Mouse (Mus musculus) WW6 (cell line): ENCODE measurements at regions not wholly inside any gene's neighbourhood (a gene's known extent, or its start where the extent isn't known, plus 50 kb on each side); places are given as distances from the start of the nearest gene placed in this dataset.

Source experiments
- DNase-seq: peaks from one replicate; pipeline ENCODE4 v3.0.0-alpha.2; 2013; ENCODE audit warnings: low read depth, low spot score

DNA sequence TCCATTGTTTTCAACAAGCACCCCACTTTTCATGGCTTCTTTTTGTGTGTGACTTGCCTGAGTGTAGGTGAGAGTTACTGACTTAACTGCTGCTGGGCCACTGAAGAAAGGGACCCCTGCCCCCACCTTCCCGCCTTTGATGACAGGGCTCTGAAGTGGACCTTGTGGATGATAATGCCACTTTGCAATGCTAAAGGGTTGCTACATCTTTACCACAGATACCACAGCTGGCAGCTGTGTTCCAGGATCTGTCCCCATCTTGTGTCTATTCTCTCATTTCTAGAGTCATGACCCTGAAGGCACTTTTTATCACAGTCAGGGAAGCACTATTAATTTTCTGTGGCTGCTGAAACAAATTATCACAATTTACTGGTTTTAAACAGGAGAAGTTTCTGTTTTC is 163.9 kb upstream of the Pik3r1 start:
- DNase-seq, result no peak

DNA sequence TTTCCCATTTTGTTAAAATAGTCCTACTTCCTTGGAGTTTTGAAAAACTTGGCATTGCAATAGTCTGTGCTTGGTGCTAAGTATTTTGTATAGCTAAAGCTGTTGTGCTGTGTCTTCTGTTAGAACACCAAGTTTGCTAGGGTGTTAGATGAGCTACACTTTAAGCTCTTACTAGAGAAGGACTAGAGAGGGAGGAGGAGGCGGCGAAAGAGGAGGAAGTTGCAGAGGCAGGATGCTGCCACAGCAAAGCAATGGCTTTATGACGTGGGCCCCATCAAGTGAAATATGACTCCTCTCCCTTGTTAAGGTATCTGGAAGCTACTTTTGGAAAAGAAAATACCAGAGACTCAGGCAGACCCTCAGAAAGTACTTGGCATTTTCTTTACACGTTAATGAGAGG is 167.8 kb upstream of the Pik3r1 start:
- DNase-seq, result no peak

DNA sequence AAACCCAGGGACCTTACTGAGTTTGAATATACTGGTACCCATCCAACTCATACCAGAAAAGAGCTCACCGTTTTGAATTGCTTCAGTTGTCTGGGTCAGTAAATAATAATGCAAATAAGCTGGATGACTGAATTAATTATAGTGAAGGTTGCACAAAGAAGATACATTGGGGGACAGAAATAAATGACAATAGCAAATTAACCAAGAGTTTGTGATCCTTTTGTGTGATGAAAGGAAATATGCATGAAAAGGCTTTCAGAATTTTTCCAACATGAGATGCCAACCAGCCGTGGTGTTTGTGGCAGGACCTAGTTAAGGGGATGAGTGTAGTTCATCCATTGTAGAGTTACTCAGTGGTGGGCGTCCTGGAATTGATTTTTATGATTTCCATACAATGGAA is 186.5 kb upstream of the Pik3r1 start:
- DNase-seq, result no peak

DNA sequence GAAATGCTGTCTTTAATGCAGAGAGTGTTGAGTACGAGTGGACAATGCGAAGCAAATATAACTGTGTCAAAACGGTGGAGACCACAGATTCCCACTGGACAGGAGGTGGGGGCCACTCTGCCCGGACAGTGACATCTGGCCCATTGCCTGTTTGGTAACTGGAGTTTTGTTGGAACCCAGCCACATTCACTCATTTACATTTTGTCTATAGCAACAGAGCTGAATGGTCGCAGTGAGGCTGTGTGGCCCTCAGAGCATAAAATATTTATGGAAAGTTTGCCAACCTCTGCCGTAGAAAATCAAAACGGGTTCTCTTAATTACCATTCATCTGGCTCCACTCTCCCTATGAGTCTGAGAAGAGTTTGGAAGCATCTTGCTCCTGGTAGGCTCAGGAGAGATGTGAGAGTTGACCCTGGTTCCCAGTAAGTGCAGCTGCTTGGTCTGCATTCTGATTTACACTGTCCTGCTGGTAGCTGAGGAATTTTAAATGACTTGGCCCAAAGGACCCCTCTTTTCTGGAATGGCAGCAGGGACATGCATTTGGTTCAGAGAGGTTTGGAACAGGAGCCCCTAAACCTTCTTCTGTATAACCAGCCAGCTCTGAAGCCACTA is 187.9 kb upstream of the Pik3r1 start:
- no peak for DNase-seq

DNA sequence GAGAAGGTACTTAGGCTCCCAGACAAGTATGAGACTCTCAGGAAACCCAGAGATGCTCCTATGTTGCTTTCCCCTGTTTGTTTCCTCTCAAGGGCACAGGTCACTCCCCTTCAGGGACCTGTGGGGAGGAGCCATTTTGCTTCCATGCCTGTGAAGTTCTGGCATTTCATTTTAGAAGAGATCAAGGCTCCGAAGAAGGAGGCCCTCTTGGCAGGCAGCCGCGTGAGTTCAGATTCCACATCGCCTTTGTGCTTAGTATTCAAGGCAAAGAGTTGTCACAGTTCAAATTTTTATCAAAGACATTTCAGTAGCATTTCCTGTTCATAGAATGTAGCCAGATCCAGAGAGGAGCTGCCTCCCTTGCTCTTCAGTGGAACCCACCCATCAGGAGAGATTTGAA is 189.8 kb upstream of the Pik3r1 start:
- DNase-seq, result no peak

DNA sequence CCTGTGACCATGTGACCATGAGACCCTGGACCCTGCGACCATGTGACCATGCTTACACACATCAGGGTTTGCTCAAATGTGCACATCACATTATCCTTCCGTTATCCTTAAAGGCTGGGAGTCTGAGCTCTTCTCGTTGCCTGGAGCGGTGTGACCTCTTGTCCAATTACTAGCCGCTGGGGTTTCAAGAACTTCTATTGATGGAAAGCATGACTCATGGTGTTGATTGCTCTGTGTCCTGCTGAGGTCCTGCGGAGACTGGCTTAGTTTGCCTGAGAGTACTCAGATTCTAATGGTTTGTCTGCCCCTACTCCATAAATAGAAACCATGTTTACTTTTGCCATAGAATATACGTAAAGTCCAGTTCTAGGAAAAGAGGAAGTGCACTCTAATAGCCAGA is 197.5 kb upstream of the Pik3r1 start:
- DNase-seq, result no peak

DNA sequence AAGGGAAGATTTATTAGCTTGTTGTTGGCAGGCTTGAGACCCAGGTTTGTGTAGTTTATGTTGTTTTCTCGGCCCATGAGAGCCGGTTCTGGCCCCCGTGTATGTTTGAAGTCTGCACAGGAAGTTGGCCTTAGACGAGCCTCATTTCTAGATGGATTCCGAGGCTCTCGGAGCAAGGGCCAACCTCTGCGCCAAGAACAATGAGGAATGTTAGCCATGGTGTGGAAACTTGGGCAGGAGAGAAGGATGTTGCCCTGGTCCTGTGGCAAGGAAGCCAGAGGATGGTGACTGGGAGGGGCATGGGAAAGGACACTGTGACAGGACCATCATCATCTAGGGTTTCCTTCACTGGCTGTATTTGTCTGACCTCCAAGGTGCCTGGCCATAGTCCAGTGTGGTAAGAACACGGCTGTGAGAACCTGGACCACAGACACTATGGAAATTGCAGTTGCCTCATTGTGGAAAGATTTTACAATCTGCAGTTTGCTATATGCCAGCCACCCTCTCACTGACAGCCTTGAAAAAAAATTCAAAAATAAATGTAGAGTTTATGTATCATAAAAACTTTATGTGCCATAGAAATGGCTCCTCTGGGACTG is 198.9 kb upstream of the Pik3r1 start:
- no peak for DNase-seq

DNA sequence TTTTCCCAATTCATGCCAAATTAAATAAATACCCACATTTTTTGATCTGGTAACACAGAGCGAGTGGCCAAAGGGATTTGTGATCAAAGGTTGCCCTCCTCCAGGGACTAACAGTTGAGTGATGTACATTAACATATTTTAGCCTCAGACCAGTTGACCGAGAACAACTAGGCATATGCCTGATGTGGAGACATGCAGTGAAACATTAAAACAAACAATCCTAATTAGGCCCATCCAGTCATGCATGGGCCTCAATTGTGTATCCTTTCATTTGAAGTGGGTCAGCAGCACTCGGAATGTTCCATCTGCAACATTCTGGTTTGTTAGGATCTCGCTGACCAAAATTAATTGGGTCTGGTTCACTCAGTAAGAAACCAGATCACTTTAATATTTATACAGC is 199.4 kb upstream of the Pik3r1 start:
- DNase-seq, result no peak

DNA sequence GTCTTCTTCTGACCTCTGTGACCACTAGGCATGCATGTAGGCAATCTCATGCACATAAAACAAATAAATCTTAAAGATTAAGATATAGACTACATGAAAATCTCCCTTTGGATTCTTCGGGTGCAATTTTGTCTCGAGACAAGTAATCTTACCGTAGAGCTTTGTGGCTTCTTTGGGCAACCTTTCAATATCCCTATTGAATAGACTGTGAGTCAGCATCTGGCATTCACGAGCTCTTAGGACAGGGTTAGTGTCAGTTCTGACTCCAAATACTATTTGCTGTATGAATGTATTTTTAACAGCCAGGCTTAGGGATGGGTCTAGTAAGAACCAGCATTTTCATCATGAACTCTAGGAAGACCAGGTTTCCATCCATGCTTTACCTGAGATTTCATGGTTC is 208.7 kb upstream of the Pik3r1 start:
- DNase-seq, result no peak

DNA sequence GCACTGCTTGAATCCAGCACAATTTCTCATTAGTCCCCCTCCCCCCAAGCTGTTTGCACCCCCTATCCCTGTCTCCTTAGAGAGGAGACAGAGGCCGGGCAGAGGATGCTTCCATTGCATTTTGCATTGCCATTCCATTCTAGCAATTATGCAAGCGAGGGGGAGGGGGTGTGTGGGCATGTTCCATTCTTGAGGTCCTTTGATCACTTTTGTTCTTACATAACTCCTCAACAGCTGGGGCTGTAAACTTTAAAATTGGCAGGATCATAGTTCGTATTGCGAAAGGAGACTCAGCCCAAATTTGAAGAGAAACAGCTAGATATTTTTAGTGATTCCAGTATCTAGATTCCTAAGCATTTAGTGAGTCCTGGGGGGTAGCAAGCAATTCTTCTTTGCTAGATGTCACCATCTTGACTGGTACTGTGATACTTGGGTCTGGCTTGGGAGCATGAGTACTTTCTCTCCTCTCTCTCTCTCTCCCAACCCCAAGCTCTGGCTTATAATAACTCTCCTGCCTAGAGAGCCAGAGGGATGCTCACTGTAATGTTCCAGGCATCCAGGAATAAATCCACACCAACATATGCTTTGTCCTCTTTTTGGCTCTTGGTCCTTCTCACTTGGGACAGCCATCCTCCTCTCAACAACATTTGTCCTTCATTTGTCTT is 212.3 kb upstream of the Pik3r1 start:
- DNase-seq, result no peak

DNA sequence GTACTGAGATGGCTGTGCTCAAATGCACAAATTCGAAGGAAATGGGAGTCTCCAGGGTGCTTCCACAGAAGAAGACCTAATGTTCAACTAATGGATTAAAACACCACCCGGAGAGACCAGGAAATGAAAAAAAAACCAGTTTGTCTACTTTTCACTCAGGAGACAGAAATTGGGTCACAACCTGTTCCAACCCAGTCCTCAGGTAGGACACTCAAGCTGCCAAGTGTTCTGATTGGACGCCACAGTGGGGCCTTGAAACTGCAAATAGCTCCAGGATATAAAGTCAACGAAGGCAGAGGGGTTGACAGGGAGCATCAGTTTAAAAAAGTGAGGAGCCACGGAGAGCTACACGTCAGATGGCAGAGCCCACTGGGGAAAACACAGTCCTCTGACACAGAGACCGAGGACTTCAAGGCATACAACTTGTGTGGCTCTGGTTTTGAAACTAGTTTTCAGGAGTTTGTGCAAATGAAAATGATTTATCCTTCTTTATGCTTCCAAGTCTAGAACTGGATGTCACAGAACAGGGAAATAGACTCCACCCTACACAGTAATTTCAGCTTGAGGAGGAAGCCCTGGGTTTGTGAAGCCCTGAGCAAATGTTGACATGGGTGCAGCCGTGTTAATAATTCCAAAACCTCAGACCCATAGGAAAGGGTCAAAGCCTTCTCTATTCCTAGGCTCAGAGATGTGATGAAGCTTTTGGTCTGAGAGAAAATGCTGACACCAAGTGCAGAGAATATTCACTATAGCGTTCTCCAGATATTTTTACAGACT is 220.8 kb upstream of the Pik3r1 start:
- no peak for DNase-seq

DNA sequence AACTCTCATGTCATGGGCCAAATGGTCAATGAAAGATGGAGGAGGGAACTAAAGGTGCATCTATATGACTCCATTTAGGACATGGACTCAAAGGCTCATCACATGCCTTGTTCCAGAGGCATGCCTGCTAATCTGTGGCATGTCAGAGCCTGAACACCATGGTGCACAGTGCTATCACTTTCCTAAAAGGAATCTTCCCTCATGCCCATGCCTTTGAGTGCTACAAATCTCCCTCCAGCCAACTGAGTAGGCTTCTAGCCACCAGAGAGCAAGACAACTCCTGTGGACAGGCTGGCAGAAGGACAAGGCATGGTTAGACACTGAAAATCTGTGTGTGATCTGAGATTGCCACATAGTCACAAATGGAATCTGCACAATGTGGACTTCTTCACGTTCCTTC is 223.7 kb upstream of the Pik3r1 start:
- DNase-seq, result no peak

DNA sequence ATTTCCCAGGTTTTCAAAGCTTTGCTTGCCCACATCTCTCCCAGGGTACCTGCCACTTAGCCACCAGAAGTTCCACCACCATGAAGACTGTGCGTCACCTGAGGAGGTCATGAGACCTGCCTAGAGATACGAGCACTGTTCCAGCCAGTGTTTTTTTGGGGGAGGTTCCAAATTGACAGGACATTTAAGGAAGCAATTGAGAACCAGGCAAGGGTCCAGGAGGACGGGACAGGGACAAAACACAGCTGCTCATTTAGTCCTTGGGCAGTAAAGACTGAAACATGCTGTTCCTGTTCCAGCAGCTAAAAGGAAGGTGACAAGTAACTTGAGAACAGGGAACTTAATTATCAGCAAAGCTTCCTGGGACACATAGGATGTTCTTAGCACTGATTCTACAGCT is 226.8 kb upstream of the Pik3r1 start:
- no peak for DNase-seq

DNA sequence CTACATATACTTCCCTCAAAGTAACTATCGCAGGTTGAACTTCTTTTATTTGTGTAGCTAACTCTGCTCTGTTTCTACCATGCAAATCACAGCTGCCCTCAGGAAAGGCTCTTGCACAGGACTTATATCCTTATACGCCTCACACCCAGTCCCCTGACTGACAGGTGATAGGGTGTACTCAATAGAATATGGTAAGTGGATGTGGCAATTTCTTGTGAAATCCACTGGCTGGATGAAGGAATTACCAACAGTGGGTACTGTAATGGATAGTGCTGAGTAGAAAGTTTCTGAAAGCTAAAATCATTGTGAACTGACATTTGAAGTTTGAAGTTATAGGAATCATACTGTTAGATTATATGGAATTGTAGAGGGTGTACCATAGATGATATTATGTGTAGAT is 227.5 kb upstream of the Pik3r1 start:
- no peak for DNase-seq

DNA sequence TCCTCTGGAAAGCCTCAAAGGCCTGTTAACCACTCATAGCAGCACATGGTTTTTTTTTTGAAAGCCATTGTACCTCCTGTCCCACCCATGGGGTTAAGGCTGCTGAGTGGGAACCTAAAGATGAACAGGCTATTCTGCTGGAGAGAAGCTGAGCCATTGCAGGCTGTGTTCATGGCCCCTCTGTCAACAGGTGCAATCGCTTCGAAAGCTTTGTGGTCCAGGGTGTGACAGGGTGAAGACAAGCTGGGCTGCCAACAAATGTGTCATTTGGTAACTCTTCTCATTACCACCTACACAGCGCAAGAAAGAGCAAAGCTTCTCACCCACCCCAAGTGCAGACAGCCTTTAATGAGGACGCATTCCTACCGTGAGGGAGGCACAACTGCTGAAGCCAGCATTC is 228.1 kb upstream of the Pik3r1 start:
- DNase-seq, result no peak

DNA sequence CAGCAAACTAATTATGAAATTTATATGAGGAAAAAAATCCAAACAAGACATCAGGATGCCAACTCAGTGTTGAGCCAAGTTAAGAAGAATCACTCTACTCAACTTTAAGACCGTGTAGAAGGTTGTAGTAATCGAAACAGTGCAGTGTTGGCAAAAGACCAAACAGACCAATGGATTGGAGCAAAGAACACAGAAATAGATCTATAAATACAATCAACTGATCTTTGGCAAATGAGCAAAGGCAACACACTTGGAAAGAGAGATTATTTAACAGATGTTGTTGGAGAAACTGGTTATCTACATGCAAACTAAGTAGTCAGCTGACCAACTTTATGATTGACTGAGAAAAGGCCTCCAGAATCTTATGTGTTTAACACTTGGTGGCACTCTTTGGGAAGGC is 229.4 kb upstream of the Pik3r1 start:
- DNase-seq, result no peak

DNA sequence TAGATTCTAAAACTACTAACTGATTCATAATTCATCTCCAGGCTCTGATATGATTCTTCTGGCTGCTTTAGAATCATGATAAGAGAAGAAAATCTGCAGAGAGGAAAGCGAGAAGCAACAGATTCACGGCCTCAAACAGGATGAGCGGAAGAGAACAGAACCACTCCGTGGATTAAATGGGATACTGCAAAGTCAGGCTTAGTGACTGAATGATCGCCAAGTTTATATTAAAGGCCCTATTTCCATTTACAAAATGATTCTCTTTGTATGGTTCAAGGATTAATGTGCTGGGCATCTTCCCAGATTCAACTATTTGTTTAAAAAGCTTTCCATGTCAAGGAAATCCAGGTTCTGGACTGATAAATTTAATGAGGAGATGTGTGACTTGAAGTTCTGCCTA is 238.5 kb upstream of the Pik3r1 start:
- DNase-seq, result no peak

DNA sequence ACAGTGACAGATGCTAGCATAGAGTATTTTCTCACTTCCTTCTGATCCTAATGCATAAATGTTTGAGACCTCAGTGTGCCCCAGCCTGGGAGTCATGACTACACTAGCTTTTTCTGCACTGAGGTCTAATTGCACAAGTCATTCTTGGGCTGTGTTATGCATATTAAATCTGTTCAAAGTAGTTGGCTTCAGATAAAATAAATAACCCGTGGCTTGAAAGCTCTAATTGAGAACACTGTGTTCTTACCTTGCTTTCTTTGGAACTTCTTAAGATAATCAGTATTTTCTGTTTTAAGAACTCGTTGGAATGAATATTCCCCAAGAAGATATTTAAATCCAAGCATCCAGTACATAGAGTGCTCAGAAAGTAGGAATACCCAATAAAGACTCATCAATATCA is 243.9 kb upstream of the Pik3r1 start:
- DNase-seq, result no peak

DNA sequence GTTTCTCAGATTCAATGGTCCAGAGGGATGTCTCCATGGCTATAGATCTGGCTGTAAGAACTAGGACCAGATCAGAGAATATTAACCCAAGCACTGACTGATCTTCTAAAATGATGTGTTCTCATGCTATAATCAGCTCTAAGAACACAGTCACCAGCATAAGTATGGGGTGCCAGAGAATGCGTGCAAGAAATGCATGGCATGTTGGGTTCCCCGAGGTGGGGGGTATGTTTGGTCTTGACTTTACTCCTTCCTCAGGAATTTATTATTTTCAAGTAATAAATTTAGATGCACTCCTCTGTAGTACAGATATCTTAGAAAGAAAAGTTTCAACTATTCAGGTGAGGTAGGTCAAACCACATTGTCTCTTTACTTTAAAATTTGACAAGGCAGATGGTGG is 246.5 kb upstream of the Pik3r1 start:
- no peak for DNase-seq

DNA sequence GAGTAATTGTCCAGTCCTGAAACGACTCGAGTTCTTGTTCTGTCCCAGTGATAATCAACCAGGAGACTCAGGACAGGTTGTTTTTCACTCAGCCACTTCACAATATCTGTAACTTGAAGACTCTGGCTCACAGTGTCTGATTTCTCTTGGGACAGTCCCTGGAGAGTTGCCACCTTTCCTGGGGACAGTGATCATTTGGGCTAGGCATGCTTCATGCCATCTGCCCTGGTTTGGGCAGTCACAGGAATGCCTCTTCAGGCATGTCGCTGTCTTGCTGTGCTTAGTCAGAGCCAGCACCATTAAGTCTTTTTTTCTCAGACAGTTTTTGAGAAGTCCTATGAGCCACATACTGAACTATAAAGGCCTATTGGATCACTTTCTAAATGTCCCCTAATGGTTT is 246.9 kb upstream of the Pik3r1 start:
- no peak for DNase-seq

DNA sequence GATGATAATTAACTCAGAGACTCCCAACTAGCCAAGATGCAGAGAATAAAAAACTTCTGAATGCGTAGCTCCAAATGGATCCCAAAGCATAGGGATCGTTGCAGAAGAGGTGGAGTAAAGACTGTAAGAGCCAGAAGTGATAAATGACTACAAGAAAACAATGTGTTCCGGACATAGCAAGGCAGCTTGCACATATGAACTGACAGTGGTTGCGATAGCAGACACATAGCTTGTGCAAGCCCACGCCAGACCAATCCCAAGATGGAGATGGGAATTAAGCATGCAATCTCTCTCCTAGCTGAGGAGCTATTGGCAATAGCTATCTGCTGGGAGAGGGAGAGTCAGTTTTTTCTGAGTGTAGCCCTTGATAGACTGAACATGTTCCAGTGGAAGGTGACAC is 248.5 kb upstream of the Pik3r1 start:
- no peak for DNase-seq

DNA sequence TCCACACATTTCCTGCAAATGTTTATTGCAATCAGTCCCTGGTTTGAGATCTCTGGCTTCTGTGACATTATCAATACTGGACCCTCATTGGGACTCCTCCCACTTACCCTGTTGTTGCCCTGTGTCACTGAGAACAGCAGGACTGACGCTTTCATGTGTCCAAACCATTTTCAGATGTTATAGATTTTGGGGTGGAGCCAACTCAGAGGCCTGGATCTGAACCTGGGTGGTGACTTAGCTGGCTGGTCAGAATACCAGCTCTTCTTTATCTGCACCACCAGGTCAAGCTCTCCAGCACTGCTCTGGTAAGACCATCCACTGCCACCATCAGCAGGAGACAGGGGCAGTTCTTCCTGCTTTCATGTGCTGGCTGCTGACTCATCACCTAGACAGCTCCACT is 254.3 kb upstream of the Pik3r1 start:
- DNase-seq, result no peak

DNA sequence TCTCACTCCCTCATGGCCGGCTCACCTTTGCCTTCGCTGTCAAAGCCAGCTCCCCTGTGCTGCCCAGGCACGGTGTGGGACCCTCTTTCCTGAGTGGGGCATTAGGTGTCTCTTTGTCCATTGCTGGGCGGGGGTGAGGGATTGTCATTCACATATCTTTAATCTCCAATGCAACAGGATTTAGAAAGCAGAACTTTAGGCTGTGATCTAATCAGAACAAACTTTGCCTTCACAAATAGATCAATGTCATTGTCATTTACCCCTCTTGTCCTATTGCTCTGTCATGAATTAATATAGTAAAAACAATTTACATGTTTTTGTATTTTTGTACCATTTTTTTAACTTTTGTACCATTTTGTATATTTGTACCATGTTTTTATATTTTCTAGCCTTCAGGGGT is 254.7 kb upstream of the Pik3r1 start:
- no peak for DNase-seq
